Mouse (Mus musculus): ENCODE results near the gene Sgip1.

The Sgip1 gene

DNA sequence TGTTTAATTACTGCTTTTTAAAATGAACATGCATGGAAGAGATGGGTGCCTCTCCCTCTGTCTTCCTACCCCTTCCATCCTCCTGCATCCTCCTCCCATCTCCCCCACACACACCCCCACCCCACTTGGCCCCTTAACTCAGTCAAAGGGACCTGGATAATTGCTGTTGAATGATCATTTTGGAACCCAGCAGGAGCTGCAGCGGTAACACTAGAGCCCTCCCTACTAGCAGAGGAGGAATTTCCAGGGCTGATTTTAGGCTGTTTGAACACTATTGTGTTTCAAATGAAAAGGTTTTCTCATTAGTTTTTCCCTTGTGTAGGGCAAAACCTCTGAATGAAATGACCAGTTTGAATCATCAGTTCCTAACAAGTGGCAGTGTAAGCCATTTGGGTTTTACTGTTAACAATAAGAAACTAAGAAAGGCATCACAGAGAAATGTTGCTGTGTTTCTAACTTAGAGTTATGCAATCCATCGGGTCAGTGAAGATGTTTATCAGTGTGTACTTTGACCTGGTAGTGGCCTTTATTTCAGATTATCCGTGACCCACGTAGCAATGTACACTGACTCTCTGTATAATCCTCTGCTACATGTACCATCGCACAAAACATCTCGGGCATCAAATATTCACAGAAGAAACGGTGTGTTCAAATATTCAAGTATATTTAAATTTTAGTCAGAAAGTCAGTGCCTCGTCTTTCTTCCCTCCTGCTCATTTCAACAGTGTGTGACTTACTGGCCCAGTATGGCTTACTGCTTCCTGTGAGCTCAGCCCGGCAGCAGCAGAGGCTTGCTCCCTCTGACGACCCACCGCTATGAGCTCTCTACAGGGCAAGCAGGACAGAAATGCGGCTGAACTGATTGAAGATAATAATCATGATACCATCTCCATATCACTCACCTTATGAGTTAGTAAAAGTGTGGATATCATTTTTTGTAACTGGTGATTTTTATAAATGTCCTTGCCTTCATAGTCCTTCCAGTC lies 235.5 kb downstream of the Sgip1 start:
- DNase-seq (ENCODE audit: low read depth, low spot score), result peak; percentile 86

DNA sequence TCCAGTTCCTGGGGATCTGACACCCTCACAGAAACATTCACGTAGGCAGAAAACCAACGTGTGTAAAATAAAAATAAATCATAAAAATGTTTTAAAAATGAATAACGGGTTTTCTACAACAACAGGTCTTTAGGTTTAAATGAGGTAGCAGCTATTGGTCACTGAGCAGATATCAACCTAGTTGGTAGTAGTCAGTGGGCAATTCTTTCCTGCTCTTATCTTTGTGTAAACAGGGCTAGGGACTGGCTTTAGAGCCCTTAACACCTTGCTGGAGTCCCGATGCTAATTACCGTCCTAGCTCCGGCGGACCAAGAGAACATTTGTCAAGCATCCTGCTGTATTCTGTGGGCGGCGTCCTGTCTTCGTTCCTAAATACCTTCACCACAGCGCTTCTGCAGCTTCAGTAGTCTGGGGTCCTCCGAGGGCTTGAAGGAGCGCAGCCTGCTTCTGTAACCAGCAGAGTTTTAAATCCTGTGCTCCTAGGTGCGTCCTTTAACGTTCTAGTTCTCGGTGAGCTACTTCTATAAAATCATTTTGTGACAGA lies 236.8 kb downstream of the Sgip1 start:
- DNase-seq (ENCODE audit: low read depth, low spot score), result no peak

DNA sequence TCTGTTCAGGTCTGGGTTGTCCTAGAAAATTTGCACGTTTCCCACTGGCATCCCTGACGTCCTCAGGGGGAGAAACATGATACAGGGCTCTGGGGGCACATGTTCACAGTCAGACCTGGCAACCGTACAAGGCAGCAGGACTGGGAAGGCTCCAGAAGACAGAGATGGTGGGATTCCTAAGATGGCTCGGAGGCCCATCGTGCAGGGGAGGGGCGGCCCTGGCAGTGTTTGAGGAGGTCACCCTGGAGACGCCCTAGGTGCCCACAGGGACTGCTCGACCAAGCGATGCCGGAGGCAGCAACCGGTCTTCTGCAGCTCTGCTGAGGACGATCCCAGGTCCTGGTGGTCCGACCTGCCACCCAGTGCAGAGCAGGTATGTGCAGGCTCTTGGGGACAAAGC lies 237.3 kb downstream of the Sgip1 start, which contains the start of gene Tctex1d1:
Gene Tctex1d1, plus strand, starts transcription at position 167 of the 400 bp plus-strand sequence.
- no peak for DNase-seq (ENCODE audit: low read depth, low spot score)

DNA sequence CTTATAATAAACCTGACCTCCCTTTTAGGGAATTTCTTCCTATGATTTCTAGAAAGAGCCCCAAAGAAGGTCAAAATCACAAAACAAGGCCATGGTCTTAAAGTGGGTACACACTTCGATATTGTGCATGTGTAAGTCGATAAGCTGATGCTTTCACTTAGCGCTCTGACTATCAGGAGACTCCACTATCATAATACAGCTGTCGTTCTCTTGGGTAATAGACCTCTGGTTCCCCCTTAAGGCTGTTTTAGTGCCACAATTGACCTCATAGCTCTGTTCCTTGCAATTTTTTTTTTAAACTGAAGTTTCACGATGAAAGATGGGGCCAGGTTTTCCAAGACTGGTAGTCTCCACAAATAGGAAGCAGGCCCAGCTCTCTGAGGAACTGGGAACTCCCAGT lies 238.3 kb downstream of the Sgip1 start:
- no peak for DNase-seq (ENCODE audit: low read depth, low spot score)

DNA sequence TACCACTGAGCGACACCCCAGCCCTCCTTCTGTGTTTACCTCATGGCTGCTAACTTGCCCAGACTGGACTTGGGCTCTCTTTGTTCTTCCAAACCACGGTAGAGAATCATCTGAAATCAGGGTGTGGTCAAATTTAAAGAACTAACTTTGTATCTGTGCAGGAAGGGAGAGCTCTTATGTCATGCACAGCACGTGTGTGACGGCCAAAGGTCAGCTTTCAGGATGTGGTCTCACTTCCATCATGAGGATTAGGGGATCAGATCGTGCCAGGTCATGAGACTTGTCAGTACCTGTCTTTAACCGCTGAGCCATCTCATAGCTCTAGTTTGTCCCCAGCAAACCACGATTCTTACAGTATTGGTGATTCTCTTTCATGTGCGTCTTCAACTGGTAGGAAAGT lies 240.6 kb downstream of the Sgip1 start:
- DNase-seq (ENCODE audit: low read depth, low spot score), result no peak

DNA sequence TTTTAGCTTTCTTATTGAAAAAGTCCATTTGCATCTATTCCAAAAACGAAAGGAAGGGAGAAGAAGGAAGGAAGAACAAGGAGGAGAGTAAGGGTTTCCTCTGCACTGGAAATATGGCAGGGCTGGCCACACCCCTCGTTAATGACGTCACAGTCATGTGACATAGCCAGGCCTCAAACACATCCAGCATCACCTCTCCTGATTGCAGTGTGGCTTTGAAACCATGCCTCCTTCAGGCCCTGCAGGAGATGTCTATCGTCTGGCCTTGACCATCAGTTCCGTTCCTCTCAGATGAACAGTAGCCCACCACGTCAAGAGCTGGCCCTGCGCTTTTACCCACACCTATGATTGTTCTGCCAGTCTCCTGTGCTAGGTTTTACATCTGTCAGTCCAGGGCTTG lies 245.1 kb downstream of the Sgip1 start:
- peak; percentile 38 for DNase-seq (ENCODE audit: low read depth, low spot score)

DNA sequence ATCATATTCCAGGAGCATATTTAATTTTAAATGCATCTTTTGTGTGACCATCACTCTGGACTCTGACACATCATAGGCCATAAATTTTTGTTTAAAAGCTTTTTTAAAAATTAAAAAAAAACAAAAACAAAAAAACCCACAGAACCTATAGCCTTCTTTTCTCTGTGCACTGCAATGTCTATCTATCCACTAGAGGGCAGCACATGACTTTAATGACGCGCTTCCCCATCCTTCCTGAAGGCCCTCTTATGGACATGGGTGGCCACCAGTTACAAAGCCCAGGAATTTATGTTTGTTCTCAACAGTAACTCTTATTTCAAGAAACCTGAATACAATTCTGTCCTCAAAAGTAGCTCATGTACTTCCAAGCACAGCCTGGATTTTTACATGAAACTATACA lies 245.8 kb downstream of the Sgip1 start:
- peak; percentile 62 for DNase-seq (ENCODE audit: low read depth, low spot score)

DNA sequence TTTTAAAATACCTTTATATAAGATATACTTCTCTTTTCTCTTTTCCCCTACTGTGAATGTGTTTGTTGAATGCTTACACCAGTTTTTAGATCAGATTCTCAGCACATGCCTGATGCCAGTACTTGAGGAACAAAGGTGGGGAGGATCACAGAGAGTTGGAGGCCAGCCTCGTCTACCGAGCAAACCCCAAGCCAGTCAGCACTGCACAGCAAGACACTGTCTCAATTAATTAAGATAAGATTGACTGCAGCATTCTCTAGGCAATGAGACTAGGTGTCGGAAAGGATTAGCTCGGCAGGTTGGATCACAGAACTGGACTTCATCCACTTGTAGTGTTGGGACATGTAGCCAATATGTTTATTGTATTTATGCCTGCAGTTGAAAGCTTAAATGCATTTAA lies 246.2 kb downstream of the Sgip1 start:
- DNase-seq (ENCODE audit: low read depth, low spot score), result no peak

DNA sequence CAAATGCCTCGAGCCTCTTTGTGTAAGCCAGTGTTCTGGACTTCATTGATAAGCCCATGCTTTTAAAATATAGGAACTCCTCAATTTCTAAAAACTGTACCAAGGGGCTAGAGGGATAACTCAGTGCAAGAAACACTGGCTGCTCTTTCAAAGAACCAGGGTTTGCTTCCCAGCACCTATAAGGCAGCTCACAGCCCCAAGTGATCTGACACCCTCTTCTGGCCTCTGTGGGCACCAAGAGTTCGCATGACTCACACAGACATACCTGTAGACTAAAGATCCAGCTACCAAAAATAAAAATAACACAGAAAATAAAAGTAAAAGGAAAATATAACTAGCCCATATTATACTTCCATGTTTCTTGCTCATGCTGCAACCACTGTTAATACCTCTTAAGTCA lies 246.7 kb downstream of the Sgip1 start:
- DNase-seq (ENCODE audit: low read depth, low spot score), result no peak

DNA sequence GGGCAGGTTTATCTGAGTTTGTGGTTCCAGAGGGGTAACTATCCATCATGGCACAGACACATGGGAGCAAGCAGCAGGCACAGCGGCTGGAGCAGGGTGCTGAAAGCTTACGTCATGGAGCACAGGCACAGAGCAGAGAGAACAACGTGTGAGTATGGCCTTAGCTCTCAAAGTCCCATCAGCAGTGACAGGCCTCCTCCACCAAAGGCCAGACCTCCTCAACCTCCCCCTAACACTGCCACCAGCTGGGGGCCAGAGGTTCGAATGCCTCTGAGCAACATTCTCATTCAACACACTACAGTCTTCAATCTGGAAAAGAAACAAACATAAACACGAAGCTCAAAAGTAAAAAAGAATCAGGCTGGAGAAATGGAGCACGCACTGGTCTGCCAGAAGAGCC lies 247.4 kb downstream of the Sgip1 start:
- DNase-seq (ENCODE audit: low read depth, low spot score), result no peak

DNA sequence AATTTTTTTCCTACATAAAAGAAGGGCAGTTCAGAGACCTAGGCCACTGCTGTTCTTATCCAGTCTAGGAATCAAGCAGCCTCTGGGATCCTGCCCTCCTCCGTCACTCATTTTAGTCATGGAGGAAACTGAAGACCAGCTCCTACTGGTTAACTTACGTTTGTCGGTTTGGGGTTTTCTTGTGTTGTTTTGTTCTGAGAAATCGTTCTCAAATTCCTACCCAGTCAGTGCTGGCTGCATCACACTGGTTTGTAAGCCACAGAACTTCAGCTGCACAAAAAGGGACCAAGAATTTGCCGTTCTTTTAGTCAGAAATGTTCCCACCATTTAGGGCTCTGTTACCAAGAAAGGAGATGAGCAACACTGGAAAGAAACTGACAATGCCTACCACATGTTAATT lies 248.3 kb downstream of the Sgip1 start:
- no peak for DNase-seq (ENCODE audit: low read depth, low spot score)

DNA sequence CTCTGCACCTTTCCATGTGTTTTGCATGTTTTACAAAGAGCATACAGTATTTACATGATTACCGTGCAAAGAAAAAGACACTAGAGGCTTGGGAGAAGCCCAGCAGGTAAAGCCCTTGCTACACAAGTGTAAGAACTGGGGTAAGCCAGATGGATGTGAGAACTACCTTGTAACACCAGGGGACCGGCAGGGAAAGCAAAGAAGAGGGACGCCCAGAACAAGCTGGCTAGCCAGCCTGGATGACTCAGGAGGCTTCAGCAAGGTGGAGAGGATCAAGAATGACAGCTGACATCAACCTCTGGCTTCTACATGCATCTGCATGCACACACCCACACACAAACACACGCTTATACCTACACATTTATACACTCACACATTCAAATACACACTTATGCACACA lies 248.9 kb downstream of the Sgip1 start:
- DNase-seq (ENCODE audit: low read depth, low spot score), result no peak

DNA sequence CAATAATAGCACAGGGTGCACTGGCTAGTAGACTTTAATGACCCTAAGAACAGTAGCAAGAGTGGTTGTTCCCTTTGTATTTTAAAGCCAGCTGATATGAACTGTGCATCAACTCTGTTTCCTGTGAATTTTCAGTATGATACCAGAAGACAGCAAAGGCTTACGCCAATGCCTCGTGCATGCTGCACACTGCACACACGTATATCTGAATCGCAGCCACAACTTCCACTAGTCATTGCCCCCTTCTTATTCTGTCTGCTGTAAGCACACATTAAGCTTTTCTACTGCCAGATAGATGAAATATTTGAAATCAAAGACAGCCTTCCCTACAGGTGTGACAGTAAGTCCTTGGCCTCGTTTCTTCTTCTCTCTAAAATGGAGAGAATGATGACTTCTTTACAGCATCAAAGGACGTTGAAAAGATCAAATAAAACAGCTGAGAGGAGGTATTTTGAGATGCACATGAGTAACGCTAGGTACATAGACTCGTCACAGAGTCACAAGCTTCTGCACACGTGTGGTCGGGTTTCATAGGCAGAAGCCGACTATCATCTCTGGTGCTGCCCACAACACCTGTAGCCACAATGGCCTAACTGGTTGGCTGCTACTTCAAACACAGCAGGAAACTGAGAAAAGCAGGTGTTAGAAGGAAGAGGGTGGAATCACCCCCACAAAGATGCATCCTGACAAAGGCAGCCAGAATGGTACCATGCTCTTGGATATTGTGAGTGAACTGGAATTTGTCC lies 249.7 kb downstream of the Sgip1 start:
- DNase-seq (ENCODE audit: low read depth, low spot score), result no peak

DNA sequence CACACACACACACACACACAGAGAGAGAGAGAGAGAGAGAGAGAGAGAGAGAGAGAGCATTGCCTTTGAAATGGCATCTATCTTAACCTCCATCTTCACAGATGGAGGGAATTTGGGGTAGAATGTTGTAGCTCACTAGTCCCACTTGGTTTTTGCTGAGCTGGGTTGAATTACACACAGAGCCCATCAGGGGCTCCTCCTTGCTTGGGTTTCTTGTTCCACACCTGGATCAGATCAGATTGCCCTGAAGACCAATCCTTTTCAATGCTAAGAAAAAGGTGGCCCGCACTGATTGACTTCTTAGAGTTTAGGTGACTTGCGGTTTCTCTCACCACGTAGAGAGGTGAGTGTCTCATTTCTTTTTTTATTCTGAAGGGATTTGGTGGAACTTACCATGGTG lies 250.6 kb downstream of the Sgip1 start:
- DNase-seq (ENCODE audit: low read depth, low spot score), result no peak

DNA sequence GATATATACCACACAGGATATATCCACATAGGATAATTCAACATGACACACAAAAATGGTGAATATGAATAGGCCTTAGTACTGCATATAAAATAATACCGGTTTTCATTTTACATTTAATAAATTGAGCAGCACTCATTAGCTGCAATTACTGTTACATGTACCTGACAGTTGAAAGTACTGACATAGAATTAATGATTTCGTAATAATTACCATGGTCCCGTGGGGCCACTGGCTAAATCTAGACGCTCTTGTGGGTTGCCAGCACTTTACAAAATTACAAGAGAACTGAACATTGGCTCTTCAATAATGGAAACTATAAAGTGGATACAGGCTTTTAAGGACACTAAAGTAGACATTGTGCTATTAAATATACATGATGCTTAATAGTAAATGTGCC lies 263.6 kb downstream of the Sgip1 start:
- DNase-seq (ENCODE audit: low read depth, low spot score), result no peak

DNA sequence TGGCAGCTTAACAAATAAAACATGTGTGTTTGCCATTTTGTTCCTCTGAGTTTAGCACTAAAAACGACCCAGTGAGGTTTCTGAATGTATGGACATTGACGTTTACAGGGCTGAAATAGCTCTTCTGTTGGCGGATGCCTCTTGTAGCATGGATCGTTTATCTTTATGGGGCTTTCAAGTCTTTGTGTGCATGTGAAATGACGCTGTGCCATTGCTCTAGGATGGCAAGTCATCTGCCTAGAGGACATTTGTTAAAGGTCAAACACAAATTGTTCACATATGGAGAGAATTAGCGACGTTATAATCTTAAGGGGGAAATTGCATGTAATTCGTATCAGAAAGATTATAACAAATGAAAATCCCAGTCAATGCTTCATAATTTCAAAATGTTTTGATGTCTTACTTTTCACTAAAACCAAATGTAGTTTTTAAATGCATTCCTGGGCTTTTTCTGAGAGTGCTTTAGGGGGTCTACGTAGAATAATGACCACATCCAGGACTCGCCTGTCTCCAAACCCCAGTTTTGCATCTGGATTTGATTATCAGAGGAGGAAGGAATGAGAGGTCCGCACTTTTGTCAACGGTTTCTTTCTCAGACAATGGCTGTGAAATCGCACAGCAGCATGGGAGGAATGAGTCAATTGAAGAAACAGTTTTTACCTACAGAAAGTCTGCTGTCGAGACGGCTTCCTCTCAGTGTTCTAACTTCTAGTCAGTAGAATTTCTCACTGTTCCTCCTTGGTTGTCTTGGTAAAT lies 264.3 kb downstream of the Sgip1 start:
- no peak for DNase-seq (ENCODE audit: low read depth, low spot score)

DNA sequence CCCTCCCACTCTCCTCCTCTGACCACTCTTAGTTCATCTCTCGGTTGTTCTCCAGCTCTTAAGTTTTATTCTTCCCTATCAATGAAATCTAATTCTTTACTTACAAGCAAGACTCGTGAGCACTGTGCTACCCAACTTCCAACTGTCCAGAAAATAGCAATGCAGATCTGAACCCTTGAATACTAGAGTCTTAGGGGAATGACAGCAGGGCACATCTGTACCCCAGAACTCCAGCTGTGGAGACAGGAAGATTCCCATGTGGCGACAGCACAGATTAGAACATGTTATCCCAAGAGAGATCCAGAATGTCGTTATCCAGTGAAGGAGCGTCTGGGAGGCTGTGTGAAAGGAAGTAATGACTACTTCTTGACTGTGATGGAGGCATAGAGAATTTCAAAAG lies 265.2 kb downstream of the Sgip1 start:
- DNase-seq (ENCODE audit: low read depth, low spot score), result no peak

DNA sequence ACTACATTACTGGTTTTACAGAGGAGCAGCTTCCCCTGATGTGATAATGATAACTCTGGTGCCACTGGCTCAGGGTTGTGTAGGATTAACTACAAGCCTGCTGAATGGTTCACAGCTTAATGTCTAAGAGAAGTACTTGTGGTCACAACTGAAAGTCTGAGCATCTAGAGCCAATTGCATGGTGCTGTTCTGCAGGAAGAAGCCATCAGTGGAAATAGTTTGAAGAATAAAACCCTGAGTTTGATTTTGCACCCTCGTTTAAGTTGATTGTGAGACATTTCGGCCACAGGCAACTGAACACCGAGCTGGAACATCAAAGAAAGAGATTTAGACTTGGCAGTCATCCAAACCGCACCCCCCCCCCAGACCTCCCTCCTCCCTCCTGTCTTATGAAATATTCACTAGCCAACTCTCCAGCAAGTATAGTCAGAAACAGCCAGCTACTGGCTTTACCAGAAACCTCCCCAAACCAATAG lies 265.9 kb downstream of the Sgip1 start:
- DNase-seq (ENCODE audit: low read depth, low spot score), result no peak

DNA sequence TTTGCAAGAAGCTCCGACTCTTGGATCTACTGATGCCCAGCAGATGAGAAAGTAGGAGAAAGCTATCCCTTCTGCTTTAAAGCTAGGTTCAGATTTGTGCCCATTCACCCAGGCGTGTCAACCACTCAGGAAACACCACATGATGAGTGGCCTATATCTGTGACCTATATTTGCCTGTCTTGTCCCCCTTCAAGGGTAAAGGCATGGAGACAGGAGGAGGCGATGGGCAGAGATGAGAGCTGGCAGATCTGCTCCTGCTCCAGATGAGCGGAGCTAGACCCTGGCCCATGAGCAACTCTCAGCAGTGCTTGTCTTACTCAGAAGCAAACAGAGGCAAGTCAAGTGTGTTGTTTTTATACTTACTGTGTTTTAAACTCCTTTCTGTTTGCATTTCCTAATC lies 269.6 kb downstream of the Sgip1 start:
- DNase-seq (ENCODE audit: low read depth, low spot score), result no peak

DNA sequence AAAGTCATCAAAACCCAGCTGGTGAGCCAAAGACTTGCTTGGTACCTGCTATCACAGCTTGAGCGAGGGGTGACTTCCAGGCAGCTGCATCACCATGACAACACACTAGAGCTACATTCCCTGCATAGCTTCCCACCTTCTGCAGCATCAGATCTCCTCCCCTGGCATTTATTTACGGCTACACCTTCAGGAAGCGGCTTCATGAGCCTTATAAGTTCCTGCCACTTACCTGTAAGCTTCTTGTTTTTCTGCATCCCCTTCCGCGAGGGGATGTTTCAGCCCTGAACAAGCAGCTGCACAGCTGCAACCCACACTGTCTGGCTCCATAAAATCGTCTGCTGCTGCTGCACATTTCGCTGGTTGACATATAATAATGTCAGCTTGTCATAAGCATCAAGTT lies 270.7 kb downstream of the Sgip1 start:
- DNase-seq (ENCODE audit: low read depth, low spot score), result peak; percentile 21

DNA sequence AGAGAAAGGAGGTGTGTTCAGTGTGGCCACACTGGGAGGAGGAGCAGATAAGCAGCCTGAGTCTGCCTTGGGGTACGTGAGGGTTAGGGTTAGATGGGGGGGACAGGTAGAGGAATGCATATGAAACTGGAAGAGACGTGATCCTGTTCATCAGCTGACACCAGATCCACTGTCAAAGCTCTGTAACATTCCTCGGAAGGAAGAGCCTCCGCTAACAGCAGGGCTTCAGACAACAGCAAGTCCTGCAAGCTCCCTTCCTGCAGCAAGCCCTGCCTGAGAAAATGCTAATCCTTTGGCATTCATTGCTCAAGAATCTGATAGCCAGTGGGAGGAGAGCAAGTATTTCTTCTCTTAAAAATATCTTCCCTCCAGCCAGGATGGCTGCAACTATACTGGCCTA lies 272.4 kb downstream of the Sgip1 start:
- DNase-seq (ENCODE audit: low read depth, low spot score), result no peak
